Mouse (Mus musculus): Measurements from ENCODE around the gene Osbpl11. TPM values are rescaled to one million over a fixed set of nuclear protein-coding genes. Genes with fewer than 3 reads are reported as not detected.

The Osbpl11 gene
- total RNA-seq, 2 experiments from 2014 or later = 42.6 to 44.9 TPM

Other genes starting within 250 kb of the Osbpl11 start
- 1 to 10 TPM; 2.3 to 2.6 TPM for gene Iqcg, start 128.9 kb upstream of the Osbpl11 start, total RNA-seq (2021)
- 100 to 1,000 TPM; 627 to 726 TPM for gene Rpl35a, start 128.6 kb upstream of the Osbpl11 start, total RNA-seq (2021)
- 10 to 100 TPM; 12.9 TPM for gene Lmln, start 122.5 kb upstream of the Osbpl11 start, total RNA-seq (2021)
- gene Snx4, start 66.4 kb downstream of the Osbpl11 start, total RNA-seq (2021) = 10 to 100 TPM; 43.9 to 56.5 TPM
- gene Zfp148, start 195.8 kb downstream of the Osbpl11 start, total RNA-seq (2021) = 10 to 100 TPM; 71.1 TPM

Data from adrenal gland, postnatal 36 days (tissue).